Mouse (Mus musculus): ENCODE measurements around the gene Cenpx. TPM values are rescaled to one million over a fixed set of nuclear protein-coding genes. Genes with fewer than 3 reads are reported as not detected.
"Not testable (repeated sequence)": the region's sequence is repeated elsewhere in the genome, so short reads cannot be mapped to it uniquely, and the experiment has no call there.

Gene Cenpx
- polyA plus RNA-seq, 1 experiment from 2014 or later = 88.8 TPM

DNA sequence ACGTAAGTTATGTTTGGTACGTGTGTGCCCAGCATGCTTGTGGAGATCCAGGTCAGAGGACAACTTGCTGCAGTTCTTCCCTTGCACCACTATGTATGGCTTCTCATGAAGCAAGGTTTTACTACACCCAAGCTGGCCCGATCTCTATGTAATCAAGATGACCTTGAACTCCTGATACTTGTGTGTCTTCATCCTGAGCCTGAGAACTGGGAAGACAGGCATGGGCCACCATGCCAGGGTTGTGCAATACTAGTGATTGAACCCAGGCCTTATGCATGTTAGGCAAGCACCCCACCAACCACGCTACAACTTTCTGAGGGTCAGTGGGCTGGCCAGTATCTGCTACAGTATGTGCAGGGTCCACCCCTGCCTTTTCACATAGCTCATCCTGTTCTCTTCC, 36.6 kb downstream of the Cenpx start:
- Histone ChIP-seq H3K9me3 (replicated peaks; ENCODE audit: control insufficient read depth, low read length, poor library complexity, severe bottlenecking) (no peaks in the 10 kb centered on the region), H3K4me3 (ENCODE audit: low read depth, low read length) (no peak overlapping the region), H3K27ac (ENCODE audit: low read length) (no peak overlapping the region), H3K9ac (ENCODE audit: low read depth, low read length) (no peak overlapping the region), H3K36me3 (ENCODE audit: control insufficient read depth, insufficient read depth, low read length) (peaks cover 13% of the 10 kb centered on the region; the same call in 1 of the 2 replicates), H3K4me2 (ENCODE audit: low read length) (no peak overlapping the region), H3K4me1 (ENCODE audit: control insufficient read depth, insufficient read depth, low read length) (peaks cover 17% of the 10 kb centered on the region), H3K27me3 (ENCODE audit: control insufficient read depth, insufficient read depth, low read depth, low read length) (no peaks in the 10 kb centered on the region)
- ATAC-seq = no peak
- 96% methylated on average over 4 of the region's 4 CpGs for whole genome bisulfite sequencing

DNA sequence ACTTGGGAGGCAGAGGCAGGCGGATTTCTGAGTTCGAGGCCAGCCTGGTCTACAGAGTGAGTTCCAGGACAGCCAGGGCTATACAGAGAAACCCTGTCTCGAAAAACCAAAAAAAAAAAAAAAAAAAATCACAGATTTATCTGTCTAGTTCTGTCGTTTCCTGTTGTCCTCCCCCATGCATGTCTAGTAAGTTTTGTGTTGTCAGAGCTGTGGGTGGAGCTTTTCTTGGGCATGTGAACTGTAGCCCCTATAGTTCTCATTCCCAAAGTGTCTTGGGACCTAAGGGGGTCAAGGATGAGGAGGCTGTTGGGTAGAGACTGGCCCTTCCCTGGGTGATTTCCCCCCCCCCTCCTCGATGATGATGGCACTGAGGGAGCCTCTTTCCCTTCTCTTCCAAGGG, 37.7 kb downstream of the Cenpx start:
- H3K27ac ChIP-seq (ENCODE audit: low read length); H3K9ac ChIP-seq (ENCODE audit: low read depth, low read length); ATAC-seq; H3K4me3 ChIP-seq (ENCODE audit: low read depth, low read length); H3K27me3 ChIP-seq (ENCODE audit: control insufficient read depth, insufficient read depth, low read depth, low read length); H3K4me2 ChIP-seq (ENCODE audit: low read length); H3K9me3 ChIP-seq (replicated peaks; ENCODE audit: control insufficient read depth, low read length, poor library complexity, severe bottlenecking): not testable (repeated sequence)
- 89% methylated on average over 3 of the region's 5 CpGs for WGBS
- Histone ChIP-seq H3K4me1 (ENCODE audit: control insufficient read depth, insufficient read depth, low read length) (peaks cover 17% of the 10 kb centered on the region), H3K36me3 (ENCODE audit: control insufficient read depth, insufficient read depth, low read length) (peaks cover 13% of the 10 kb centered on the region; the same call in 1 of the 2 replicates)

DNA sequence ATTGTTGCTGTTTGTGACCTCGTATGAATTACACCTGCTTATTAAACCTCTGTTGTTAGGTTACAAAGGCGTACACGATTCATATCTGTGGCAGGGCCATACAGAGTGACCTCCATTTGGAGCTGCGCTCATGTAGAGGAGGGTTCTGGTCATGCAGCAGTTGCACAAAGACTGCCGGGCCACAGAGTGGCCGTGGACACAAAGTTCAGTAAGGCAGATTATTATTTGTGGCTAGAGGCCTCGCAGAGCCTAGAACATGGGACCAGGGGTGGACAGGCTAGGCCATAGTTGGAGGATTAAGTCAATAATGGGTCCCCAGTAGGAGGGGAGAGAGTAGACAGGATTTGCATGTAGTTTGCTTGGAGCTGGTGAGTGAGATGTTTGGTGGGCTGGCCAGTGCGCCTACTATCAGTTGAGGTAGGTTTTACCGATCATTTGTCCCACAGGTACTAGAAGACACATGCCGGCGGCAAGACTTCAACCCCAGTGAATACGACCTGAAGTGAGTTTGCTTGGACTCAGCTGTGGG, 39.9 kb downstream of the Cenpx start:
- Histone ChIP-seq H3K27ac (ENCODE audit: low read length) (peak overlapping the region; percentile 91), H3K4me2 (ENCODE audit: low read length) (peak overlapping the region; percentile 91), H3K4me1 (ENCODE audit: control insufficient read depth, insufficient read depth, low read length) (peaks cover 17% of the 10 kb centered on the region), H3K4me3 (ENCODE audit: low read depth, low read length) (peak overlapping the region; percentile 68), H3K36me3 (ENCODE audit: control insufficient read depth, insufficient read depth, low read length) (peaks cover 9% of the 10 kb centered on the region; the same call in 1 of the 2 replicates), H3K9ac (ENCODE audit: low read depth, low read length) (peak overlapping the region; percentile 84), H3K9me3 (replicated peaks; ENCODE audit: control insufficient read depth, low read length, poor library complexity, severe bottlenecking) (no peaks in the 10 kb centered on the region), H3K27me3 (ENCODE audit: control insufficient read depth, insufficient read depth, low read depth, low read length) (no peaks in the 10 kb centered on the region)
- 34% methylated on average over 12 of the region's 12 CpGs for WGBS
- ATAC-seq = no peak; the same call in 1 of the 2 replicates

DNA sequence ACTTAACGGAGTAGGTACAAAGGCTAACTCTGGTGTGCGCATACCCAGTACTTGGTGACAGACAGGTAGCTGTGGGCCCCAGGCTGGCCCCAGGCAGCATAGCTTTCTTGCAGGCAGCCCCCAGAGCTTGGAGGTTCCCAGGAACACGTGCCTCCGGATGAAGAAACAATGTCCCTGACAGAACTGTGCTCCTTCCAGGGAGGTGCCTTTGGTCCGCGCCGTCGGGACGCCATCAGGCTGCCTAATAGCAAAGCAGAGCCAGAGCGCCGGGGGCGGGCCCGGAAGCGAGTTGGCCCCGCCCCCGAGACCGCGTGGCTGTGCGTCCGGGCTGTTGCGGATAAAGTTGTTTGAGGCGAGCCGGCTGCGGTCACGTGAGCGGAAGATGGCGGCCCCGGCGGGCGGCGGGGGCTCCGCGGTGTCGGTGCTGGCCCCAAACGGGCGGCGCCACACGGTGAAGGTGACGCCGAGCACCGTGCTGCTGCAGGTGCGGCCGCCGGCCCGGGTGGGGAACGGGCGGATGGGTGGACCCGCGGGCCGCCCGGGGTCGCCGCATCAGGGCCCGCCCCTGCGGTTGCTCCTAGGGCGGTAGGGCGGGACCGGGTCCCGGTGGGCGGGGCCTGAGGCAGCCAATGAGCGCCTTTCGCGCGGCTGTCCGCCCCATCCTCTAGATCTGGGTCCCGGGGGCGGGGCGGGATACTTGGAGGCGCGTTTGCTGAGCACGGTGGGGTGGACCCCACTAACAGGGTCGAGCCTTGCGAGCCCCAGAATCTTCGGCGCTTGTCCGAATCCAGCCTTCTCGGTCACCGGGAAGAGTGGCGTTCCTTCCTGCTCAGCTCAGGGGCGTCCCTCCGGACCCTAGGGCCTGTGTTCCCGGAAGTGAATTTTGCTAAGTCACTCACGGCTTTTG, 40.6 kb downstream of the Cenpx start, which contains the start of gene Aspscr1:
Gene Aspscr1, plus strand, starts transcription at position 287 of the 907 bp plus-strand sequence.
- WGBS = 2% methylated on average over 67 of the region's 83 CpGs
- Histone ChIP-seq H3K4me2 (ENCODE audit: low read length) (peak within 1 kb of the TSS; percentile 91), H3K27ac (ENCODE audit: low read length) (peak within 1 kb of the TSS; percentile 91), H3K36me3 (ENCODE audit: control insufficient read depth, insufficient read depth, low read length) (0 out of 2 replicates have a peak, but pooled peaks cover 6% of the 10 kb centered on the region), H3K4me3 (ENCODE audit: low read depth, low read length) (peak within 1 kb of the TSS; percentile 68), H3K27me3 (ENCODE audit: control insufficient read depth, insufficient read depth, low read depth, low read length) (no peaks in the 10 kb centered on the region), H3K4me1 (ENCODE audit: control insufficient read depth, insufficient read depth, low read length) (peaks cover 17% of the 10 kb centered on the region), H3K9ac (ENCODE audit: low read depth, low read length) (peak within 1 kb of the TSS; percentile 84), H3K9me3 (replicated peaks; ENCODE audit: control insufficient read depth, low read length, poor library complexity, severe bottlenecking) (no peaks in the 10 kb centered on the region)
- peak; percentile 96 for ATAC-seq

DNA sequence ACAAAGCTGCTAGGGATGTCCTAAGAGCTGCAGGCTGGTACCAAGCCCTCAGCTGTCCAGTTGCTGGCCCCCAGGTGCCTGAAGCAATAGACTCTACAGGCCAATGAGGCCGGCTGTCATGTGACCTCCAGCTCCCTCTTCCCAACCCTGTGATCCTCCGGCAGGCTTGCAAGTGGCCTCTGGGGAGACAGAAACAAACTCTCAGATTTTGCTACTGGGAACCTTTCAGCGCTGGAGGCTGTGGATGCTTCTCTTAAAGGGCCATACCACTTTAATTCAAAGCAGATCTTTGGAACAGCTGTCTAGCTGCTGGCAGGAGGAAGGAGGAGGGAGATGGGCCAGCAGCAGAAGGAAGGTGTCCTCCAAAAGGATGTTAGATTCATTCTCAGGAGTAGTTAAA, 46.9 kb downstream of the Cenpx start:
- no peak overlapping the region for H3K4me2 ChIP-seq (ENCODE audit: low read length)
- H3K9me3 ChIP-seq (replicated peaks; ENCODE audit: control insufficient read depth, low read length, poor library complexity, severe bottlenecking) = no peaks in the 10 kb centered on the region
- no peak overlapping the region for H3K27ac ChIP-seq (ENCODE audit: low read length)
- no peaks in the 10 kb centered on the region for H3K4me1 ChIP-seq (ENCODE audit: control insufficient read depth, insufficient read depth, low read length)
- no peaks in the 10 kb centered on the region for H3K36me3 ChIP-seq (ENCODE audit: control insufficient read depth, insufficient read depth, low read length)
- ATAC-seq = no peak
- H3K4me3 ChIP-seq (ENCODE audit: low read depth, low read length) = no peak overlapping the region
- peaks cover 29% of the 10 kb centered on the region for H3K27me3 ChIP-seq (ENCODE audit: control insufficient read depth, insufficient read depth, low read depth, low read length)
- H3K9ac ChIP-seq (ENCODE audit: low read depth, low read length) = no peak overlapping the region
- 5% methylated on average over 3 of the region's 3 CpGs for WGBS

DNA sequence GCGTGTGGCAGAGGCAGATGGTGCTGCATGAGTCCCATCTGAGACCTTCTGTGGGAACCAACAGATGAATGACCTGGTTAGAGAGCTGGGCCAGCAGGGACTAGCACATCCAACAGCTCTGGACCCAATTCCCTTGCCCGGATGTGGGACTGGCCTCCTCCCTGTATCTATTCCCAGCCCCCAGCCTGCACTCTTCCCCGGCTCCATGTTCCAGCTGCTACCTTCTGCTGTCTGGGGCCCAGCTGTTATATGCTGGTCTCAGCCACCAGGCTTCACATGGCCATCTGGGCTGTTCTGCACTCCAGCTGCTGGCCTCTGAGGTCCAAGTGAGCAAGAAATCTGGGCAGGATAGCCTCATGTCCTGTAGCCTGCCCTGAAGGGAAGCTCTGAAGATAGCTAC, 48.1 kb downstream of the Cenpx start:
- 83% methylated on average over 3 of the region's 3 CpGs for WGBS
- ATAC-seq = no peak

DNA sequence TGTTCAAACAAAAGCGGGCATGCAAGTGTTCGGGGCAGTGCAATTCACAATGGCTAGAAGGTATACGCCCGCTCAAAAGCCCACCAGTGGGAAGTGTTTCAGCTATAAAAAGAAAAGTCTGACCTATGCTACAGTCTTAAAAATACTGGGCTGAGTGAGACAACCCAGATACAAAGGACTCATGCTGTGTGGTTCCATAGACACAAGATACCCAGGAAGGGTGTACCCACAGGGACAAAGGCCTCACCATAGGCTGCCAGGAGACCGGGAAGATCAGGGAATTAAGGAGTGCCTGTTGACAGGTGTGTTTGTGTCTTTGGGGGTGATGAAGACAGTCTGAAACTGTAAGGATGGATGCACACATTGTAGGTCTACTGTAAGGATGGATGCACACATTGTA, 49.8 kb downstream of the Cenpx start:
- no peaks in the 10 kb centered on the region for H3K36me3 ChIP-seq (ENCODE audit: control insufficient read depth, insufficient read depth, low read length)
- ATAC-seq = no peak
- H3K27me3 ChIP-seq (ENCODE audit: control insufficient read depth, insufficient read depth, low read depth, low read length) = peaks cover 57% of the 10 kb centered on the region
- H3K27ac ChIP-seq (ENCODE audit: low read length) = no peak overlapping the region
- no peaks in the 10 kb centered on the region for H3K9me3 ChIP-seq (replicated peaks; ENCODE audit: control insufficient read depth, low read length, poor library complexity, severe bottlenecking)
- no peak overlapping the region for H3K4me2 ChIP-seq (ENCODE audit: low read length)
- peaks cover 11% of the 10 kb centered on the region; the same call in 1 of the 2 replicates for H3K4me1 ChIP-seq (ENCODE audit: control insufficient read depth, insufficient read depth, low read length)
- H3K9ac ChIP-seq (ENCODE audit: low read depth, low read length) = no peak overlapping the region
- no peak overlapping the region for H3K4me3 ChIP-seq (ENCODE audit: low read depth, low read length)
- WGBS = 48% methylated on average over 5 of the region's 5 CpGs

More for the DNA sequence above, 48.1 kb downstream of the Cenpx start:
- no peak overlapping the region for H3K4me3 ChIP-seq (ENCODE audit: low read depth, low read length)
- no peak overlapping the region for H3K9ac ChIP-seq (ENCODE audit: low read depth, low read length)
- no peak overlapping the region for H3K27ac ChIP-seq (ENCODE audit: low read length)
- H3K27me3 ChIP-seq (ENCODE audit: control insufficient read depth, insufficient read depth, low read depth, low read length) = peaks cover 40% of the 10 kb centered on the region
- H3K9me3 ChIP-seq (replicated peaks; ENCODE audit: control insufficient read depth, low read length, poor library complexity, severe bottlenecking) = no peaks in the 10 kb centered on the region
- H3K4me1 ChIP-seq (ENCODE audit: control insufficient read depth, insufficient read depth, low read length) = peaks cover 8% of the 10 kb centered on the region; the same call in 1 of the 2 replicates
- H3K36me3 ChIP-seq (ENCODE audit: control insufficient read depth, insufficient read depth, low read length) = no peaks in the 10 kb centered on the region
- H3K4me2 ChIP-seq (ENCODE audit: low read length) = no peak overlapping the region

DNA sequence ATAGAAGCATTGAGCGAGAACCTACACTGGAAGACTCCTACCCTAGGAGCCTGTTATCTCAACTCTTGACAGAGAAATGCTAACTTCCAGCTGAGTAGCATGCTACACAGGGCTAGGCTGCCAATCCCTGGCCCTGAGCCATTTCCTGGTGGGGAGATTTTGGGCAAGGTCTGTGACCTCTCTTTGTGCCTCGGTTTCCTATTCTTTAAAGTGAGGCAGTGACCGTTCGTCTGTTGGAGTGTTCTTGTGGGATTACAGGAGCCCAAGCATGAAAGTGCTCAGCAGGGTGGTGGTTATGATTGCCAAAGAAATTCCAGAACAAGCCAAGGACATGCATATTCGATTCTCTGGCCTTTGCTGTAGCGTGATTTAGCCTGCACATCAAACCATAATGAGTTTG, 50.8 kb downstream of the Cenpx start:
- Histone ChIP-seq H3K27ac (ENCODE audit: low read length) (no peak overlapping the region), H3K4me1 (ENCODE audit: control insufficient read depth, insufficient read depth, low read length) (peaks cover 11% of the 10 kb centered on the region; the same call in 1 of the 2 replicates), H3K4me3 (ENCODE audit: low read depth, low read length) (no peak overlapping the region), H3K9me3 (replicated peaks; ENCODE audit: control insufficient read depth, low read length, poor library complexity, severe bottlenecking) (no peaks in the 10 kb centered on the region), H3K27me3 (ENCODE audit: control insufficient read depth, insufficient read depth, low read depth, low read length) (peaks cover 67% of the 10 kb centered on the region), H3K36me3 (ENCODE audit: control insufficient read depth, insufficient read depth, low read length) (no peaks in the 10 kb centered on the region), H3K9ac (ENCODE audit: low read depth, low read length) (no peak overlapping the region), H3K4me2 (ENCODE audit: low read length) (no peak overlapping the region)
- ATAC-seq = no peak
- 22% methylated on average over 6 of the region's 6 CpGs for WGBS

DNA sequence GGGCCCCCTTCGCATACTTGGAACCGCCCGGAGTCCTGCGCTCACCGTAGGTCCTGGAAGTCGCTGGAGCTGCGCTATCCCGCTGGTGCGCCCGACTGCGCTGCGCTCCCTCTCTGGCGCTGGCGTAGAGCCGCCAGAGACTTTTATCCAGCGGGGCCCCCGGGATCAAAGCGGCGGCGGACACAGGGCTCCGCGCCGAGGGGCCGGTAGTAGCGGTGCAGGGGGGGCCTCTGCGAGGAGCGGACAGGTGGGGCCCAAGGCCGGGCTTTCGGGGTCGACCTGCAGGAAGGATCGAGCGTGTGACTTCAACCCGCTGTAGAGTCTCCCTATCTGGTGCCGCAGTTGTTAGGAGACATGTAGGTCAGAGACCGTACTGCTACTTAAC, 52.5 kb downstream of the Cenpx start, which contains the start of gene Notum:
Gene Notum, minus strand, starts transcription at position 100 of the 385 bp plus-strand sequence.
- under 1% methylated on average over 33 of the region's 35 CpGs for WGBS
- Histone ChIP-seq H3K36me3 (ENCODE audit: control insufficient read depth, insufficient read depth, low read length) (no peaks in the 10 kb centered on the region), H3K9me3 (replicated peaks; ENCODE audit: control insufficient read depth, low read length, poor library complexity, severe bottlenecking) (no peaks in the 10 kb centered on the region), H3K4me3 (ENCODE audit: low read depth, low read length) (peak within 1 kb of the TSS; percentile 36), H3K9ac (ENCODE audit: low read depth, low read length) (peak within 1 kb of the TSS; percentile 44; the same call in 1 of the 2 replicates), H3K27me3 (ENCODE audit: control insufficient read depth, insufficient read depth, low read depth, low read length) (peaks cover 80% of the 10 kb centered on the region), H3K4me1 (ENCODE audit: control insufficient read depth, insufficient read depth, low read length) (peaks cover 11% of the 10 kb centered on the region; the same call in 1 of the 2 replicates), H3K4me2 (ENCODE audit: low read length) (peak within 1 kb of the TSS; percentile 58), H3K27ac (ENCODE audit: low read length) (no peak within 1 kb of the TSS)
- ATAC-seq = no peak

Data from midbrain, embryonic 16.5 days (tissue).